Mouse (Mus musculus) lung, adult 2 months (tissue): Measurements from ENCODE around the gene Slc6a19.

Source experiments
- CTCF ChIP-seq: fragments of 200-500 bp; IDR thresholded peaks from 2 replicates; pipeline ENCODE4 v1.5.1; 2011; ENCODE audit warnings: mild to moderate bottlenecking, low read length, control low read depth; ENCODE audit not compliant: insufficient read depth
- POLR2A ChIP-seq: fragments of 200-500 bp; IDR thresholded peaks from 2 replicates; pipeline ENCODE4 v1.6.1; 2011; ENCODE audit warnings: low read depth, mild to moderate bottlenecking, control low read depth, low read length, borderline replicate concordance; ENCODE audit errors: extremely low read depth

DNA sequence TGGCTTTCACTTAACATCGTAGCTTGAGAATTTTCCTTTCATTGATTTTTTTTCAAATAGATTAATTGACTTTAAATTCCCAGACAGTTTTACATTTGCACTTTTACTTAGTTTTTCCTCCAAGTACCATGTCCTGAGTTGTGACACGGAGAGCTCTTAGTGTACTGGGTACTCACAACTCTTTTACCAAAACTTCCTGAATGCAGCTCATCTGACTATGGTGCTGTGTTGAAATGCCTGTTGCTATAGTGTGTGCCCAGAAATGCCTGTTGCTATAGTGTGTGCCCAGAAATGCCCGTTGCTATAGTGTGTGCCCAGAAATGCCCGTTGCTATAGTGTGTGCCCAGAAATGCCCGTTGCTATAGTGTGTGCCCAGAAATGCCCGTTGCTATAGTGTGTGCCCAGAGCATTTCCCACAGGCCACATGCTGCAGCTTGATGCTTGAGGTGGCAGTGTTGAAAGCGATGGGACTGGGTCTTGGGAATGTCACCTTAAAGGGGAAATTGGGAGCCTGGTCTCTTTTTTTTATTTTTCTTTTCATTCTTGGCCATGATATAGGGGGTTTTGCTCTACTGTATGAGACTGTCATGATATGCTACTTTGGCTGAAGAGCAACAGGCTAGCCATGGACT lies at the start of gene Slc6a19:
- no peak for TF ChIP-seq POLR2A
- no peak for TF ChIP-seq CTCF
